Mouse (Mus musculus) testis, postnatal 14 days (tissue): ENCODE data around the gene Yes1.
"Not testable (repeated sequence)": the region's sequence is repeated elsewhere in the genome, so short reads cannot be mapped to it uniquely, and the experiment has no call there.

Source experiments
- DNase-seq: peaks from one replicate; pipeline ENCODE4 v3.0.0; 2021; ENCODE audit warnings: low spot score

Gene Yes1

DNA sequence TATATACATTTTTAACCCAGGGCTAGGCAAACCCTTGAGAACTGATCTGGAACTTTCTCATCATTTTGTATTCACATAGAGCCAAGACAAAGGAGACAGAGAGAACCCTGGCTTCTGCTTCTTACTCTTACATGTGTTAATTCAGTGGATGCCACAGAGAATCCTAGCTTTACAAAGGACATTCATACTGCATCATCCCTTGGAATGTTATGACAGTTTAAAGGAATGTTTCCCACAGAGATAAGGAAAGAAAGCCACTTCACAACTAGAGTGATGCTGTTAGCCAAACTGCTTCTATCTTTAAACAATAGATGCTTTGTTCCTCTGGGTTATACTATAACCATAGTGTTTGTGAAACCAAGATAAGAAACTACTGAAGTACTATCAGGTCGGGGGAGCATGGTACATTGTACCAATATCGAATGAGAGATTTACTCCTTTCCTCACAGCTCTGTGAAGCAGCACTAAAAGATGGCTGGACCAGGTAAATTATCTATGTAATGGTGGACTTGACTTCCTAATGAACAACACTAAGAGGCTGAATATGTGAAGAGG lies 95.3 kb downstream of the Yes1 start:
- no peak for DNase-seq

DNA sequence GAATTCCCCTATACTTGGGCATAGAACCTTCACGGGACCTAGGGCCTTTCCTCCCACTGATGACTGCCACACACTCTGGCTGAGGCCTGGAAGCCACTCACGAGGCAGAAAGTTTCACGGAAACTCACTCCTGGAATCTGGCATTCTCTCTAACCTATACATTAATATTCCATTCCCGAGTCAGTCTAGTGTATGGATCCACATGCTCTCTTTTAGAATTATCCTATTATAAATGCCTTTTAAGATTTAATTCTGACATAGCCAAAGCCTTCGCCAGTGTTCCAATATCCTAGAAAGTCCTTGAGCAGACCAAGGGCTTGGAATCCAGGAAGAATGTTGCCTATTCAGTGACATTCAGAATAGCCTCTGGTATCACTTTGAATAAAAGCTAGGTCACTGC lies 100.5 kb downstream of the Yes1 start:
- DNase-seq, result no peak

DNA sequence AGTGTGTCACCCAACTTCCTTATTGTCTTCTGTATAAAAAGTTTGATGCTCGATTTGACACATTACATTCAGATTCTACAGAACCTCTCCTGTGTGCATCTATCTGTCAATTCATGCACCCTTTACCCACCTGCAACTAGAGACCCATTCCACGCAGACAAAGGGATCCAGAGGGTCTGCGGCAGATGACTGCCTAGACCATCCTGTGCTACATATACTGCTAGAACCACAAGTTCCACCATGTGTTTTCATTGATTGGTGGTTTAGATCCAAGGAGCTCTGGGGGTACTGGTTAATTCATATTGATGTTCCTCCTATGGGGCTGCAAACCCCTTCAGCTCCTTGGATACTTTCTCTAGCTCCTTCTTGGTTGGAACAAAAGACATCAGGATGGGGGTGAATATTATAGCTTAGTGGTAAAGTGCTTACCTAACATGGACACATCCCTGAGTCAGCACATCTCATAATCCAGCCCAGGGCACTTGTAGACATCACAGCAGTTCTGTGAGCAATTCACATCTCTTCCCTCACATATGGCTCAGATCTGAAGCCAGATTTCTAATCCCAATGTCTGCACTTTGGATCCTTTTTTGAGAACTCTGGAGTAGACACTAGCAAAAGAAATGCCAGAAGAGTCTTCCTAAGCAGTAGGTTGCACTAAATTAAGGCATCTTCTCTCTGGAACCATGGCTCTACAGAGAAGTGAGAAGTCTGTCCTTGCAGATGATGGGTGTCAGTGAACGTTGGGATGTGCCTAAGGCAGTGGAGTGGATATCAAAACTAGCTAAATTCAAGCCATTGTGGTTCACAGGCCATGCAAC lies 101.5 kb downstream of the Yes1 start:
- DNase-seq, result no peak

DNA sequence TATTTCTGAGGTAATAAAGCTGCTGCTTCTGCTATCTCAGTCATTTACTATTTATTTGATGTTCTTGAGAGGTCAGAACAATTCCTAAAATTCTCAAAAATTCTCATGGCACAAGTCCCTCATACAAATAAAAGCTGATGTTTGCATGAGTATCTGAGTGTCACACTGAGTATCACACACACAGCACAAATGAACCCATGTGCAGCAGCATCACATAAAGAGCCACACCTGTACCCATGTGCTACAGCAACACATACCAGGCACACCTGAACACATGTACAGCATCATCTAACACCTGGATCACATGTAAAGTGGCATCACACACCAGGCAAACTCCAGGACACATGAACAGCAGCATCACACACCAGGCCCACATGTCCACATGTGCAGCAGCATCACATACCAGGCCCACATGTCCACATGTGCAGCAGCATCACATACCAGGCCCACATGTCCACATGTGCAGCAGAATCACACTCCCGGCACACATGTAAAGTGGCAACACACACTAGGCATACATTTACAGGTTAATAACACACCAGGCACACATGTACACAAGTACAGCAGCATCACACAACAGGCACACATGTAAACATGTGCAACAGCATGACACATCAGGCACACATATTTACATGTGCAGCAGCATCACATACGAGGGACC lies 102.2 kb downstream of the Yes1 start:
- DNase-seq, result peak; percentile 48

DNA sequence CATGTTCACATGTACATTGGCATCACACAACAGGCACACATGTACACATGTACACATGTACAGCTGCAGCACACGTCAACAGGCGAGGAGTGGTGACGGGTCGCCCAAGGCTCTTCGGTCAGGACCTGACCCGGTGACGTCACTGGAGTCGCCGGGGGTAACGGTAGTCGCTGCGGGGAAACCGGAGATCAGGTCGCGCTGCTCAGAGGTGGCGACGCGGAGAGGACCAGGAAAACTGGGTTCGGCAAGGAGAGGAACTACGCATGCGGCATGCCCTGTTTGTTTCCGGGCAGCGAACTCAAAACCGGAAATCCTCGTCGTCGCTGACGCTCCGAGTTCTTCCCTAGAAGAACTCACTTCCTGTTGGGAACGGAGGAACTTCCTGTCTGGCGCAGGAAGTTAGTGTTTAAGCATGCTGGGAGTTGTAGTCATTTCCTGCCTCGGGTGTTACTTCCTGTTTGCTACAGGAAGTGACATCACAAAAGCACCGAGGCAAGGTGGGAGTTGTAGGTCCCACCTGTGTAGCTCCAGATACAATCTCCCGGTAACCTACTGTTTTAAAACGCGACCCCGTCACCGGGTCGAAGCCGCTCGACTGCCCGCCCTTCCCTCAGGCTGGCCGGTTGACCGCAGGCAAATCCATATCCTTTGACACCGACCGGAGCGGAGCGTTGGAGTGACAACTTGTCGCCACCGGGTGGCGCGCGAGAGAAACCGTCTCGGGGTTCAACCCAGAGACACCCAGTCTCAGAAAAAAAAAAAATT lies 102.9 kb downstream of the Yes1 start:
- DNase-seq, result peak; percentile 93

DNA sequence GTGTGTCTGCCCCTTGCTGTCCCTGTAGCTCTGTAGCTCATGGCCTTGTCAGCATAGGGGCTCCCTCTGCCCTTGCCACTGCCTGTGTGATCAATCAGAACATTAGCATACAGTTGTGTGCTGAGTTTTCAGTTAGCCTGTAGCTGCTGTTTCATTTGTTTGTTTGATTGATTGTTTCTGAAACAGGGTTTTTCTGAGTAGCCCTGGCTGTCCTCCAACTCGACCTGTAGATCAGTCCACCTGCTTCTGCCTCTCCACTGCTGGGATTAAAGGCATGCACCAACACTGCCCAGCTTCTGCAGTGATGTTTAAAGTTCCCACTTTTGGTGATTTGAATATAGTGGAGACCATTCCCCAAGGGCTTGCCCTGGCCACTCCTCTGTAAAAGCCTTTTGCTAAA lies 106.8 kb downstream of the Yes1 start:
- no peak for DNase-seq

DNA sequence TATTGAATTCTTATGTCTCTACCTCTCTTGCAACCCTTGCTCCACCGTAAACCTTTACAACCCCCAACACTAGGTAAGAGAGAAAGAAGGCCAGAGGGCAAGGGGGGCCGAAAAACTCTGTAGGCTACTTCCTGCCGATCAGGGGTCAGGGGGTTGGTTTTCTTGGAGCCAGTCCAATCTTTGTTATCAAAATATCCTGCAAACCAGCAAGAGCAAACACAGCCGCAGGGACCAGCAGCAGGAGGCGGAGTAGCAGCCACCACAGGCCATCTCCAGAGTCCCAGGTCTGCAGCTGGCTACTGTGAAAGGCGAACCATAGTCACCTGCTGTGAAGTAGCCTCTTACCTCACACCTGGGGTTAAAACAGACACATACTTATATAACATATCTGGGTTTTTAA lies 107.9 kb downstream of the Yes1 start:
- DNase-seq, result no peak

DNA sequence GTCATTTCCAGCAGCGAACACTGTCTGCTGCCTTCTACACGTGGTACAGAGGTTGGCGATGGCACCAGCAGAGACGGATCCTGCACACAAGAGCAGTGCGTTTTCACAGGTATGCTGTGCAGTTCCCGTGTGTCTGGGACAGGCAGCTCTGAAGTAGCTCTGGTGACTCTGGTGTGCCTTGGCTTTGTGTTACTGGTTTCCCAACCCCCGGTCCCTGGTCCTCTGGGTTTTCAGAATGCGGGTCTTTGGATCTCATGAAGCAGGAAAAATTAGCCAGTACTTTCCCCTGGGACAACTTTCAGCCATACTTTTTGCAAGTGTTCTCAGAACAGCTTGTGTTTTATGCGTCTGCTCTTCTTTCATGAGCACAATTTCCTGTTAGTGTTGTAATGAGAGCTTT lies 109.4 kb downstream of the Yes1 start:
- no peak for DNase-seq

DNA sequence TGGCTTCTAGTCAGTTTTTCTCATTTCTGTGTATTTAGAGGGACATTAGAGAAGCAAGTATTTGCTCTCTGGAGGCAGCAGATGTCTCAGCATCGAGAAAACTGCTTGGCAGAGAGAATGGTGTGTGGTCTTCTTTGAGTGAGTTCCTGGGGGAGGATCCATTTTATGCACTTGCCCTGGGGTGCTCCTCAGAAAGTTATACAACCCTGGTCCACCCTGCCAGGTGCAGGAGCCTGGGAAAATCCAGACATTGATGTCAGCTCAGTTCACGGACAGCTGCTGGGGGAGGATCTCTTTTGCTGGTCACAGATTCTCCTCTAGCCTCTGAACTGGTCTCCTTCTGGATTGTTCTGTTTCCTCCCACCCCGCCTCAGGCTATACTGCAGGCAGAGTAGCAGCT lies 110.3 kb downstream of the Yes1 start:
- DNase-seq, result no peak

DNA sequence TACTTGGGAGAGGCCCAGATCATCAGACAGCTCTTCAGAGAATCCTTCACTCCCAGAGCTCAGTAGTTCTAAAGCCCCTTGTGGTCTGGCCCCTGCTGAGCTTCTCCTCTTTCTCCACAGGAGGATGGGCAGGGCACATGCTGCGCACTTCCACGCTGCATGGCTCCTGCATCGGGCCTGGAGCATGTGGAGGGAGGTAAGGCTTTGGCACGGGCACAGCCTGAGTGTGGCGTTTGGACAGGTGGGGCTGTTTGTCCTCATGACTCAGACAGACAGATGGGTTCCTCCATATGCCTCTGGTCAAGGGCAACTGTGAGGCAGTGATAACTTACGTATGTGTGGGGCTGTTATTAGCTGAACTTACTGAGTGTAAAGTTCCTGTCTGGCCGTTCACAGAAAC lies 111.3 kb downstream of the Yes1 start:
- no peak for DNase-seq

DNA sequence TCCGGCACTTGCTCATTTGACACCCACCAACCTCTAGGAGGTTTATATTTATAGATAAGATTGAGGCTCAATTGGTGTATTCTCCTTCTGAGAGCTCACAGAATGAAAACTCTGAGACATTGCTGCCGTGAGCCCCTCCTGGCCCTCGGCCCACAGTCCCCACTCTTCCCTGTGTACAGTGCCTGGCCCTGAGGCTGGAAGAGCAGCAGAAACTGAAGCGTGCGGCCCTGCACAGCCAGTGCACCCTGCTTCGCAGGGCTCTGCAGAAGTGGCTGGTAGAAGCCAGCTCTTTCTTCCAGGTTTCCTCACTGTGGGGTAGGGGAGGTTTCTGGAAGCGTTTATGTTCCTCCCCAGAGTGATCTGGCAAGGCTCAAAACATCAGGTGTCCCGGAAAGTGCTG lies 111.7 kb downstream of the Yes1 start:
- DNase-seq, result not testable (repeated sequence)

DNA sequence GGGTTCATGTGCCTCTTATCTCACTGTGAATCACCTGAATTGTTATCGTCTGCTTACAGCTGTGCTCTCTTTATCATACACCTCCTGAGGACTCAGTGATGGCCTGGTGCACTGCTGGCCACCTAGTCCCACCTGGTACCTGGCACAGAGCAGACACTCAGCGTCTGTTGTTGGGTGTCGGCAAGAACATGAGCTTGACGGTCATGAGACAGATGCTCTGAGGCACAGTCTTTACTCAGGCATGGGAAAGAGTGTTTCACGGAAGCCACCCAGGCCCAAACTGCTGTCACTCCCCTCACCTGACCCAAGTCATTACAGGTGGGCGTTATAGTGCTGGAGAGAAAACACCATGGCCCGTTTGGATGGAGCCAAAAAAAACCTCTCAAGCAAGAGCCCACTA lies 113.0 kb downstream of the Yes1 start:
- no peak for DNase-seq

DNA sequence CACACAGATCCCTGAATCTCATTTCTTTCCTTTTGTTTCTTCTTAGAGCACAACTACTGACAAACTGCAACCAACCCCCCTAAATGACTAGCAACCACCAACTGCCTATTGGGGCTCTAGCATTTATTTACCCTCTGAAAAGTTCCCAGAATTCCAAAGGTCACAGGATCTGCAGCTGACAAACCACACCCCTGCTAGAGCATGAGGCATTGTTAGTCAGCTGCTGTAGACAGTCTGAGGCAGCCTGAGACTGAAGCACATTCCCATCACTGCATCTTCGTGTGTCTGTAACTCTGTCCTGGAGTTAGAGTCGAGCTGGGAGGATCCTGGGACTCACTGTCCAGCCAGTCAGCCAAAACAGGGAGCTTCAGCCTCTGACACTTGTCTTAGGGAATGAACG lies 114.4 kb downstream of the Yes1 start:
- not testable (repeated sequence) for DNase-seq

DNA sequence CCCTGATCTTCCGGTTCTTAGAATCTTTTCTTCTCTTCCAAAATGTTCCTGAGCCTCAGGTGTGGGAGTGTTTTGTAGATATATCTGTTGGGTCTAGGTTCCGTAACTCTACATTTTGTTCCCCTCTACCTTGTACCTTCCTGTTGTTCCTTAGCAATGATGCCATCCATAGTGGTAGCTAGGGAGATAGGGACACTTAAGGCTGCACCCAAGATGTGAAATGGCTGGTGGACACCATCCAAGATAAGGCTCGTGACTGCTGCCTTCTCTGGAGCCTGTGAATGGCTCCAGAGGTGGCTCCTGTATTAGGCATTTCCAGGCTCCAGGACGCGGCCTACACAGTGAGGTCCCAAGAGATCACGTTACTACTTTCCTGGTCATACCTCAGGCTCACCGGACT lies 117.3 kb downstream of the Yes1 start:
- no peak for DNase-seq

DNA sequence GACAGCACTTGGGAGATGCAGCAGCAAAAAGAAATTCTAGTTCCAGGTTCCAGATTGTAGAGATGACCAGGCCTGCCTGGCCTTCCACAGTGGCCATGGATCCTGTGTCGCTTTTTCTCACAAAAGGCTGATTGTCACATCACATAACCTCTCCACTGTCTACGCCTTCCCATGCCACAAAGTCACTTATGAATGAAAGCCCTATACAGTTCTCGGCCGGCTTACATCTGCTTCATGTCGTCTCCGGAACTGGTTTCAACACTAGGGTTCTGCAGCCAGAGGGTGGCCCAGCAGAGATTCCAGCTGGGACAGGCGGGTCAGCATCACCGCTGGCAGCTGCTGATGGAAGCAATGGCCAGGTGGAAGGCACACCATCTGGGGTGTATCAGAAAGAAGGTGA lies 117.9 kb downstream of the Yes1 start:
- no peak for DNase-seq

DNA sequence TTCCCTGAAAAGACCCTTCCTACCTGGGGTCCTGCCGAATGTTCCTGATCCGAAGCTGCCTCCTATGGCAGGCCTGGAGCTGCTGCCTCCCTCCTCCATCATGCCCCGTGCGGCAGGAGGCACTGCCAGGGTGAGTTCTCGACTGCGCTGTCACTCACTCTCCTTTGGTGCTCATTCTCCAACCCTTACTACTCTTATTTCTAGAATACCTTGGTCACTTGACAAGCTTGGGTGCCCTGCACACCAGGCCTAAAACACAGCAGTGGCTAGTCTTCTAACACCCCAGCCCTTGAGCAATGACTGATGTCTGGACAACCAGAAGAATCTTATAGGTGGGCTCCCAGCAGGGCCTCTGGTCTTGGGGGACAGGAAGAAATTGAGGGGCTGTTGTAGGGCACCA lies 122.9 kb downstream of the Yes1 start:
- DNase-seq, result not testable (repeated sequence)

DNA sequence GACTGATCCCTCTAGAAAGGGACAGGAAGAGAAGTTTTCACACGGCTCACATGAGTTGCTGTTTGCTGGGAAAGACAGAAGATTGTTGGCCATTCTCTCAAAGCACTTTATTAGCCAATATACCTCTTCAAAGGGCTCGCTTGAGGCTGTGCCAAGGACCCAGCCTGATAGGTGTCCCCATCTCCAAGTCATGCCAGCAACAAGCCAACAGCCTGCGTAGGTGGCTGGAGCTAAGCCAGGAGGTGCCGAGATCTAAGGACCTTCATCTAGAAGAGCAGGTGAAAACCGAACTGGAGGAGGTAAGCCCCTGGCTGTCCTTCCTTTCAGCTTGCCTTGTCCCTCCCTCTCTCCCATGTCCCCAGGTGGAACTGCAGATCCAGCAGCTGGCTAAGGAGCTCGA lies 124.8 kb downstream of the Yes1 start:
- no peak for DNase-seq
